Mouse (Mus musculus) left cerebral cortex, adult 18-20 months (tissue): ENCODE data around the gene Fam166a. TPM values are rescaled to one million over a fixed set of nuclear protein-coding genes. Genes with fewer than 3 reads are reported as not detected.

Experiments used
- DNase-seq, 2 experiments: peaks; one replicate each; pipeline ENCODE4 v3.0.0; 2021 to 2022; ENCODE audit warnings: low spot score in 2 of 2, mixed read lengths in 1 of 2
- total RNA-seq, 2 experiments: library from RNA; stranded (reverse); gene quantifications; 2 replicates each; pipeline ENCODE4 v1.2.3; 2021

Gene Fam166a
- total RNA-seq, 2 experiments from 2014 or later: not detected

DNA sequence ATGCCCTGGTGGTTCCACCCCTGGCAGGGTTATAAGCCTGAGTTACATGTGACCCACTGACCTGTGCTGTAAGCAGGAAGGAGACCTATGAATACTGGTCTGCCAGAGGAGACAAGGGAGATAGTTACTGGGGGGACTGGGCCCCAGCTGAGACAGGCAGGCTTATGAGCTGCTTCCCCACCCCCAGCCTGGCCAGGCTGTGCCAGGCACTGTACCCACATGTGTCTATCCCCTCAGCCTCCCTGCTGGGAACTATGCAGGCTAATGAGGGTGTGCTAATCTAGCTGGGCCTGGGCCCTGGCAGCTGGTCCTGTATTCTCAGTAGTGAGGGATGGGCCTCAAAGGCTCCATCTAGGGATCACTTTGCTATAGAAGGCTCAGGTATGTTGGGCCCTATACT is 48.7 kb downstream of the Fam166a start:
- DNase-seq: no peak

DNA sequence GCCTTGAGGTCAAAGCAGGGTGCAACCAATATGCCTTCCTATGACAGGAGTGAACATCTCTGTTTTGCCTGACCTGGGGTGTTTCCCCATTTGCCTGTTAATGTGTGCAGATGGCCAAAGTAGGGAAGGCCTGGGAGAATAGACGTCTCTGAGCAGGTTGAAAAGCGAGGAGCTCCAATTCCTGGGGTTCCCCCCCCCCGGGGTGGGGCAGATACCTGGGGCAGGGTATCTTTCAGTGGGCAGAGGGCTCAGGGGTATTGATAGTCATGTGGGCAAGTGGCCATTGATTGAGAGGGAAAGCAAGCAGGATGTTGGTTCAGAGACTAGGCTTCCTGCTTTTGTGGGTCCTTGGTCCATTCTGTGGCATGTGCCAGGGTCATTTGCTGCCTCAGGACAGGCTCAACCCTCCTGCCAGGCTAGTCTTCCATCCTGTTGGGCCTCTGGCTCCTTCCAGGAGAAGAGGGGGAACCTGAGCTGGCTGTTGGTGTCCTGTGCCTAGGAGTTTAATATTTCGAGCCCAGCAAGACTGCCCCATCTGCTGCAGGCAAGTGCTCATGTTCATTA is 49.3 kb downstream of the Fam166a start:
- no peak for DNase-seq

Other genes starting within 250 kb of the Fam166a start
- 10 to 100 TPM; 77.8 to 85.6 TPM for gene Mrpl41, start 243.6 kb upstream of the Fam166a start, total RNA-seq
- 10 to 100 TPM; 15.6 to 19.5 TPM for gene Pnpla7, start 242.7 kb upstream of the Fam166a start, total RNA-seq
- 100 to 1,000 TPM; 435 to 452 TPM for gene Nsmf, start 164.4 kb upstream of the Fam166a start, total RNA-seq
- not detected for gene Entpd8, start 138.4 kb upstream of the Fam166a start, total RNA-seq
- gene Noxa1, start 123.6 kb upstream of the Fam166a start, total RNA-seq: not detected
- gene Nrarp, start 38.0 kb upstream of the Fam166a start, total RNA-seq: 10 to 100 TPM; 19.2 to 23.9 TPM
- 1 to 10 TPM; 2.2 to 2.5 TPM for gene Tor4a, start 21.9 kb upstream of the Fam166a start, total RNA-seq
- 10 to 100 TPM; 62.1 to 68.6 TPM for gene Nelfb, start 7.3 kb upstream of the Fam166a start, total RNA-seq
- under 1 TPM; 0.37 to 0.40 TPM for gene Stpg3, start 4.1 kb upstream of the Fam166a start, total RNA-seq
- 100 to 1,000 TPM; 358 to 360 TPM for gene Tubb4b, start 6.0 kb downstream of the Fam166a start, total RNA-seq
- not detected for gene Slc34a3, start 15.6 kb downstream of the Fam166a start, total RNA-seq
- gene Rnf224, start 18.0 kb downstream of the Fam166a start, total RNA-seq: not detected
- gene Rnf208, start 23.5 kb downstream of the Fam166a start, total RNA-seq: 100 to 1,000 TPM; 252 to 262 TPM
- not detected for gene Cysrt1, start 23.7 kb downstream of the Fam166a start, total RNA-seq
- 1 to 10 TPM; 1.4 to 4.1 TPM for gene AL732309.1, start 28.1 kb downstream of the Fam166a start, total RNA-seq
- 10 to 100 TPM; 31.8 to 37.8 TPM for gene Tmem203, start 36.7 kb downstream of the Fam166a start, total RNA-seq
- 10 to 100 TPM; 13.7 to 17.9 TPM for gene Tprn, start 43.9 kb downstream of the Fam166a start, total RNA-seq
- gene Ssna1, start 53.7 kb downstream of the Fam166a start, total RNA-seq: 10 to 100 TPM; 57.6 to 70.5 TPM
- gene Anapc2, start 53.7 kb downstream of the Fam166a start, total RNA-seq: 10 to 100 TPM; 87.1 to 87.2 TPM
- gene Tmem210, start 69.4 kb downstream of the Fam166a start, total RNA-seq: not detected
- gene Lrrc26, start 71.2 kb downstream of the Fam166a start, total RNA-seq: not detected
- 100 to 1,000 TPM; 393 to 402 TPM for gene Grin1, start 100.4 kb downstream of the Fam166a start, total RNA-seq
- 10 to 100 TPM; 62.1 to 62.2 TPM for gene Man1b1, start 113.6 kb downstream of the Fam166a start, total RNA-seq
- 10 to 100 TPM; 30.4 to 38.7 TPM for gene Dpp7, start 137.6 kb downstream of the Fam166a start, total RNA-seq
- 10 to 100 TPM; 17.3 to 21.6 TPM for gene Uap1l1, start 146.9 kb downstream of the Fam166a start, total RNA-seq
- gene Sapcd2, start 153.6 kb downstream of the Fam166a start, total RNA-seq: 1 to 10 TPM; 1.4 to 1.8 TPM
- gene Entpd2, start 177.1 kb downstream of the Fam166a start, total RNA-seq: 10 to 100 TPM; 13.6 to 13.8 TPM
- gene Npdc1, start 180.6 kb downstream of the Fam166a start, total RNA-seq: 100 to 1,000 TPM; 328 to 341 TPM
- under 1 TPM; 0.21 to 0.56 TPM for gene Fut7, start 204.5 kb downstream of the Fam166a start, total RNA-seq
- 100 to 1,000 TPM; 155 to 165 TPM for gene Abca2, start 210.0 kb downstream of the Fam166a start, total RNA-seq
- 1 to 10 TPM in 1 of 2 experiments, not detected in 1; 1.5 TPM for gene Clic3, start 238.1 kb downstream of the Fam166a start, total RNA-seq
- gene Paxx, start 242.3 kb downstream of the Fam166a start, total RNA-seq: 10 to 100 TPM; 64.5 to 69.1 TPM